Mouse (Mus musculus) thymus, adult 2 months (tissue): ENCODE data around the gene Wee1.
A peak's percentile ranks its signal among the peaks of the same experiment; 100 is the strongest.

Source experiments
- CTCF ChIP-seq: fragments of 200-500 bp; IDR thresholded peaks from 2 replicates; pipeline ENCODE4 v1.5.1; 2012; ENCODE audit warnings: mild to moderate bottlenecking, control low read depth, low read length, moderate library complexity, borderline replicate concordance; ENCODE audit not compliant: control insufficient read depth, poor library complexity, insufficient read depth; ENCODE audit errors: extremely low read depth
- POLR2A ChIP-seq: fragments of 200-500 bp; IDR thresholded peaks from 2 replicates; pipeline ENCODE4 v1.6.1; 2012; ENCODE audit warnings: mild to moderate bottlenecking, low read length, control low read depth, moderate library complexity; ENCODE audit not compliant: control insufficient read depth, poor library complexity, insufficient read depth; ENCODE audit errors: extremely low read depth

- TF ChIP-seq CTCF (no peak; the same call in 1 of the 2 replicates), POLR2A (0 out of 2 replicates have a peak, but pooled peaks have one; percentile 42)
Observed at GRCm38 (mm10) chr7:110121516-110122288, at the start of gene Wee1.
